Mouse (Mus musculus) myocyte (in vitro differentiated cells): ENCODE measurements around the gene Naa38. TPM values are rescaled to one million over a fixed set of nuclear protein-coding genes. Genes with fewer than 3 reads are reported as not detected.

Experiments used
- H3K27me3 ChIP-seq: one replicate; pipeline ENCODE4 v1.6.1; 2011; ENCODE audit not compliant: control insufficient read depth, insufficient read depth, insufficient read length
- H3K36me3 ChIP-seq: one replicate; pipeline ENCODE4 v1.6.1; 2011; ENCODE audit not compliant: control insufficient read depth, insufficient read depth
- H3K4me2 ChIP-seq: one replicate; pipeline ENCODE4 v1.6.1; 2011; ENCODE audit warnings: low read depth, control low read depth
- H3K4me3 ChIP-seq: one replicate; pipeline ENCODE4 v1.5.1; 2011; ENCODE audit warnings: mild to moderate bottlenecking, control low read depth, moderate library complexity
- H3K79me2 ChIP-seq: one replicate; pipeline ENCODE4 v1.6.1; 2011; ENCODE audit not compliant: control insufficient read depth, insufficient read depth
- H3ac ChIP-seq: one replicate; pipeline ENCODE4 v1.6.1; 2011; ENCODE audit not compliant: control insufficient read depth, insufficient read length
- CEBPB ChIP-seq: IDR thresholded peaks from 2 replicates; pipeline ENCODE4 v1.6.1; 2011; ENCODE audit warnings: mild to moderate bottlenecking, moderate library complexity; ENCODE audit not compliant: poor library complexity, insufficient read depth, severe bottlenecking
- E2F4 ChIP-seq: IDR thresholded peaks from one replicate; pipeline ENCODE4 v1.6.1; 2011; ENCODE audit warnings: mild to moderate bottlenecking, control low read depth, moderate library complexity; ENCODE audit not compliant: insufficient read depth
- MAX ChIP-seq: IDR thresholded peaks from one replicate; pipeline ENCODE4 v1.6.1; 2011; ENCODE audit warnings: low read depth, mild to moderate bottlenecking, control low read depth
- MYOD1 ChIP-seq, 3 experiments: IDR thresholded peaks; one replicate each; pipeline ENCODE4 v1.6.1; 2011; ENCODE audit warnings: control low read depth in 2 of 3, low read depth in 2 of 3, mild to moderate bottlenecking in 2 of 3, moderate library complexity in 1 of 3; ENCODE audit not compliant: insufficient read length in 2 of 3, control insufficient read depth in 1 of 3
- MYOG ChIP-seq, 3 experiments: IDR thresholded peaks; one replicate each; pipeline ENCODE4 v1.6.1; 2011; ENCODE audit warnings: control low read depth in 2 of 3, low read depth in 2 of 3, mild to moderate bottlenecking in 2 of 3; ENCODE audit not compliant: insufficient read length in 2 of 3, control insufficient read depth in 1 of 3, insufficient read depth in 1 of 3
- POLR2A ChIP-seq: IDR thresholded peaks from one replicate; pipeline ENCODE4 v1.6.1; 2011; ENCODE audit warnings: low read depth, mild to moderate bottlenecking, control low read depth, moderate library complexity; ENCODE audit not compliant: insufficient read length
- POLR2AphosphoS2 ChIP-seq: IDR thresholded peaks from one replicate; pipeline ENCODE4 v1.6.1; 2011; ENCODE audit warnings: low read depth, control low read depth; ENCODE audit not compliant: insufficient read length
- REST ChIP-seq: IDR thresholded peaks from one replicate; pipeline ENCODE4 v1.6.1; 2011; ENCODE audit warnings: mild to moderate bottlenecking, control low read depth, moderate library complexity; ENCODE audit not compliant: insufficient read depth, insufficient read length
- SRF ChIP-seq: IDR thresholded peaks from one replicate; pipeline ENCODE4 v1.6.1; 2011; ENCODE audit warnings: low read depth; ENCODE audit not compliant: control insufficient read depth, insufficient read length
- TCF12 ChIP-seq: IDR thresholded peaks from one replicate; pipeline ENCODE4 v1.6.1; 2011; ENCODE audit warnings: mild to moderate bottlenecking, control low read depth; ENCODE audit not compliant: poor library complexity, insufficient read depth, severe bottlenecking
- TCF3 ChIP-seq: IDR thresholded peaks from one replicate; pipeline ENCODE4 v1.6.1; 2011; ENCODE audit warnings: low read depth, control low read depth; ENCODE audit not compliant: insufficient read length
- polyA plus RNA-seq: library from polyadenylated mRNA; unstranded; fragments of >200 nt; fragmentation: generic; extraction: Trizol; gene quantifications from one replicate; pipeline ENCODE4 v1.2.1, GENCODE M21; 2012; ENCODE audit warnings: missing spikeins

The Naa38 gene
- polyA plus RNA-seq, 1 experiment: 126 TPM

DNA sequence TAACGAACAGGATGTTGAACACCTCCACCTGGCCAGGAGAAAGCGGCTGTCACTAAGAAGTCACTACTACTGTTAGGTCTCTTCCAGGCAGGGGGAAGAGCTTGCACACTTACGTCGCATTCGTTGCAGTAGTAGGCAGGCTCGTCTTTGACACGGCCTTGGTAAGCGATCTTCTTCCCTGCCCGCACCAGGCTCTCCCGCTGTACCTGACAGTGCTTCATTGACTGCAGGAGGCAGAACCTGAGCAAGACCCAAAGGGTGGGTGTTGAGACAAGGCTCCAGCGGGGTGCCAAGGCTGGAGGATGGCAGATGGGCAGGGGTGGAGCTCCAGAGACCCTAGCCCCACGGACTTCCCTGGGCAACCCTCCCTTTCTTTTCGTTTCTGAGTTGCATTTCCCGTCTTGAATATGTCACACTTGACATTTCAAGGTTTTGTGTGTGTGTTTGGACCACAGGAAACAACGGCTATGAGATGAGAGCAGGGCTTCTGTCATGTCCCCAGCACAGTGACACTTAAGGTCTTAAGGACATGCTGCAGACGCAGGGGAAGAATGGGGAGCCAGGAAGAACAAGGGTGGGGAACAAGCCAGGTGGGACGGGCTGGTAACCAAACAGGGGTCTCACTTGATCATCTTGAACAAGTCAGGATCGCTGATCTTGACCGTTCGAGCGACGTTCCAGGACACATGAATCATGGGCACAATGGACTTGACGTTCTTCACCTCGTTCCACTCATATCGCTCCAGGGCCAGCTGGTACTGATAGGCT, 5.0 kb downstream of the Naa38 start:
- TF ChIP-seq MAX (no peak), REST (no peak), POLR2A (peak; percentile 28), POLR2AphosphoS2 (peak; percentile 75)
- Histone ChIP-seq H3K4me3 (no peak overlapping the region), H3K36me3 (peaks cover 48% of the 10 kb centered on the region), H3K4me2 (no peak overlapping the region), H3K27me3 (no peaks in the 10 kb centered on the region), H3ac (no peak overlapping the region), H3K79me2 (no peaks in the 10 kb centered on the region)

DNA sequence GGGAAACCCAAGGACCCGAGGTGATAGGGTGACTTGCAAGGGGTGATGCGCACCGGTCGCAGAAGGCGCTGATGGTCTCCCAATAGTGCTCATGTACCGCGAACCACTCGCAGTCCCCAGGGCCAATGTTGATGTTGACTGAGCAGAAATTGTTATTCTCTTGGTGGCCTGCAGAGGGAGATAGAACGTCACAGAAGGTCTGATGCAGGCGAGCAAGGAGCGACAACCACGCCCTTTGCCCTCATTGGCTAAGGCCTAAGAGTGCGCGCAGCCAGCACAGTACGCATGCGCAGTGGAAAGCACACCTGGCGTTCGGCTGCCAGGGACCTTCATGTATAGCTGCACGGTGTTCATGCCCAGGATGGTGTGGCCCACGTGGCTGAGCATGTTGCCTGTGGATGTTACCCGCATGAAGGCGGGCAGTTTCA, 5.9 kb downstream of the Naa38 start:
- H3K4me3 ChIP-seq: no peak overlapping the region
- H3ac ChIP-seq: no peak overlapping the region
- H3K4me2 ChIP-seq: no peak overlapping the region
- H3K27me3 ChIP-seq: no peaks in the 10 kb centered on the region
- H3K79me2 ChIP-seq: no peaks in the 10 kb centered on the region
- H3K36me3 ChIP-seq: peaks cover 50% of the 10 kb centered on the region
- TF ChIP-seq MAX: no peak
- peak in 1 of 3 experiments; percentile 9 for TF ChIP-seq MYOD1 (IDR thresholded peaks at IDR 0.05; ENCODE audit: control insufficient read depth in 1 of 3, insufficient read length in 2 of 3, low read depth in 2 of 3)
- peak; percentile 55 for TF ChIP-seq POLR2A
- peak; percentile 96 for TF ChIP-seq POLR2AphosphoS2

DNA sequence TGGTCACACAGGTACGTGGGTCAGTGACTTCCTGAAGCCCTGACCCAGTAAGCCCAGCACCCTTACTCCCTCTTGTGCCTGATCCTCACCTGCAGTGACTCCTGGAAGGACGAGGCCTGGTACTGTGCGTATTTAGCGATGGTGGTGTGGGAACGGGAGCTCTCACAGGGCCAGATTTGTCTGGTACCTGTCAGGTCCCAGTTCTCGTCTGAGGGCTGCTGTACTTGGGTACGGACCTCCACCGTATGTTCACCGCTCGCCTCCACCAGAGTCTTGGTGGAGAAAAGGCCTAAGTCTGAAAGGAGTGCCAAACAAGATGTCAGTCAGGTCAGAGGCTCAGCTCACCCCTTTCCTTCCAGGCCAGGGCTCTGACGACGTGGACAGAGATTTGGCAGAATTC, 6.7 kb downstream of the Naa38 start:
- TF ChIP-seq CEBPB: no peak
- TF ChIP-seq TCF12: no peak
- peak; percentile 81 for TF ChIP-seq POLR2AphosphoS2
- TF ChIP-seq POLR2A: no peak
- H3K36me3 ChIP-seq: peaks cover 53% of the 10 kb centered on the region
- H3K4me3 ChIP-seq: no peak overlapping the region
- no peaks in the 10 kb centered on the region for H3K27me3 ChIP-seq
- H3K79me2 ChIP-seq: peaks cover 2% of the 10 kb centered on the region
- H3ac ChIP-seq: no peak overlapping the region
- no peak overlapping the region for H3K4me2 ChIP-seq

DNA sequence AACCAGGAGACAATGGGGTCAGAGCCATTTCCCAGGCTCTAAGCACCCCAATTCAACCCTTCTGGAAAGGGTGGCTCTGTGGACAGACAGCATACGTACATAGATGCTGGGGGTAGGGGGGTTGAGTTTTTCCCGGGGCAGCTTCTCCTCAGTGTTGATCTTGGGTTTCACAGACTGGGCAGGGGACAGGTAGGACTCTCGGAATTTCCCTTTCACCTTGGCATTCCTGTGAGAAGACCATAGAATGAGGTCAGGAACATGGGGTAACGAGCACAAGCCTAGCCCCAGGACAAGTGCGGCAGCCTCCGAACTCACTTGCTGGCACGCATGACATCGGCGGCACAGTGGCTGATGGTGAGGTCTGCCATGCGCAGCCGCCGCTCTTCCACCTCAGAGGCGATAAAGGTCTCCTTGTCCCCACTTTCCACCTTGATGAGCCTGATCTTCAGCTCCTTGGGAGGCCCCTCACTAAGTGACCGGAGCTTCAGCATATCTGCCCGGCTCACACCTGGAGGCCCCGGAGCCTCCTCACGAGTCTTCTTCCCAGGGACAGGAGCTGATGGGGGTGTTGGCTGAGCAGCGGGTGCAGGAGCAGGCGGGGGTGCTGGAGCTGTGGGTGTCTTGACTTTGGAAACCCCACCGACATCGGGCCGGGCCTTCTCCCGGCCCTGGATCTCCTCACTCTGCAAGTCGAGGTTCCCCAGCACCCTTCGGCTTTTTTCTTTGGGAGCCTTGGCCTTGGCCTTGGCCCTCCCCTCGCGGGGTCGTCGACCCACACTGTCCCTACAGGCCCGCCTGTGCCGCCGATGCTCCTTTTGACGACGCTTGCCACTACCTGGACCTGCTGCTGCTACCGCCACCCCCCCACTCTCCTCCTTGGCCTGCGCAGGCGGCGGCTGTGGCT, 8.7 kb downstream of the Naa38 start:
- no peak overlapping the region for H3K4me3 ChIP-seq
- no peak overlapping the region for H3ac ChIP-seq
- H3K36me3 ChIP-seq: peaks cover 60% of the 10 kb centered on the region
- H3K79me2 ChIP-seq: peaks cover 21% of the 10 kb centered on the region
- no peak overlapping the region for H3K4me2 ChIP-seq
- TF ChIP-seq POLR2AphosphoS2 (peak; percentile 87), E2F4 (no peak), POLR2A (peak; percentile 48), MYOG (IDR thresholded peaks at IDR 0.05; ENCODE audit: control insufficient read depth in 1 of 3, insufficient read depth in 1 of 3, insufficient read length in 2 of 3, low read depth in 2 of 3) (peak in 1 of 3 experiments; percentile 2), MAX (no peak)
- H3K27me3 ChIP-seq: no peaks in the 10 kb centered on the region

DNA sequence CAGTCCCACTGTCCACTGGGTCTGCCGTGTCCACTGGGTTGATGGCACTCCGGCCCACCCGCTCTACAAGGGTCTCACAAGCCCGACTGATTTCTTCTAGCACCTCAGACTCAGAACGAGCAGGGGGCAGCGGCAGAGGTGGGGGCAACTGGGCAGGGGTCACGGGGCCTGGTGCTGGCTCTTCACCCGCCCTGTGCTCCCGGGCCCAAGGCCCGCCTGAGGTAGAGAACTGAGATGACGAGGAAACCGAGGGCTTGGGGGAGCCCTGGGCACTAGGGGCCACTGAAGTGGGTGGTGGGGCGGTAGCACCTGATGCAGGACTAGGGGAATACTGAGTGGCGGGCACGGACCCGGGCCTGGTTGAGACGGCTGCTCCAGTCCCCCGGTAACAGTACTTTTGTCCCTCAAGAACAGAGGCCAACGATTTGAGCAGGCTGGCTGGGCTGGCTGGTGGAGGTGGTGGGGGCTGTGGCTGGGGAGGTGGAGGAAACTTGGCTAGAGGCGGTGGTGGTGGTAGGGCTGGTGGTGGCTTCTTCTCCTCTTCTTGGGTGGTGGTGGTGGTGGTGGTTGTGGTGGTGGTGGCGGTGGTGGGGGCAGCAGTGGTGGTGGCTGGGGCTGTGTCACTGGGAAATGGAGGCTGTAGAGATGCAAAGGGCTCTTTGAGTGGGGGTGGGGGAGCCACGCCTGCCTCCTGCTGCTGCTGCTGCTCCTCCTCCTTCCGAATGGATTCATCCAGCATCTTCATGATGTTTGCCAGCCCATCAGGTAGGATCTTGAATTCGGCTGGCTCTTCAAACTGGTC, 9.5 kb downstream of the Naa38 start:
- no peak for TF ChIP-seq TCF3
- TF ChIP-seq MAX: no peak
- TF ChIP-seq REST: no peak
- TF ChIP-seq SRF: no peak
- no peak for TF ChIP-seq CEBPB
- no peak for TF ChIP-seq MYOG (IDR thresholded peaks at IDR 0.05; ENCODE audit: control insufficient read depth in 1 of 3, insufficient read depth in 1 of 3, insufficient read length in 2 of 3, low read depth in 2 of 3)
- no peak for TF ChIP-seq MYOD1 (IDR thresholded peaks at IDR 0.05; ENCODE audit: control insufficient read depth in 1 of 3, insufficient read length in 2 of 3, low read depth in 2 of 3)
- no peak for TF ChIP-seq TCF12
- no peak for TF ChIP-seq POLR2A
- Histone ChIP-seq H3K79me2 (peaks cover 28% of the 10 kb centered on the region), H3K4me3 (no peak overlapping the region), H3ac (no peak overlapping the region), H3K4me2 (no peak overlapping the region), H3K36me3 (peaks cover 59% of the 10 kb centered on the region), H3K27me3 (no peaks in the 10 kb centered on the region)
